Mouse (Mus musculus) lung, postnatal 10 days (tissue): ENCODE data around the gene Anp32b.

ENCODE experiments used
- DNase-seq: peaks from one replicate; pipeline ENCODE4 v3.0.0; 2021

Gene Anp32b

DNA sequence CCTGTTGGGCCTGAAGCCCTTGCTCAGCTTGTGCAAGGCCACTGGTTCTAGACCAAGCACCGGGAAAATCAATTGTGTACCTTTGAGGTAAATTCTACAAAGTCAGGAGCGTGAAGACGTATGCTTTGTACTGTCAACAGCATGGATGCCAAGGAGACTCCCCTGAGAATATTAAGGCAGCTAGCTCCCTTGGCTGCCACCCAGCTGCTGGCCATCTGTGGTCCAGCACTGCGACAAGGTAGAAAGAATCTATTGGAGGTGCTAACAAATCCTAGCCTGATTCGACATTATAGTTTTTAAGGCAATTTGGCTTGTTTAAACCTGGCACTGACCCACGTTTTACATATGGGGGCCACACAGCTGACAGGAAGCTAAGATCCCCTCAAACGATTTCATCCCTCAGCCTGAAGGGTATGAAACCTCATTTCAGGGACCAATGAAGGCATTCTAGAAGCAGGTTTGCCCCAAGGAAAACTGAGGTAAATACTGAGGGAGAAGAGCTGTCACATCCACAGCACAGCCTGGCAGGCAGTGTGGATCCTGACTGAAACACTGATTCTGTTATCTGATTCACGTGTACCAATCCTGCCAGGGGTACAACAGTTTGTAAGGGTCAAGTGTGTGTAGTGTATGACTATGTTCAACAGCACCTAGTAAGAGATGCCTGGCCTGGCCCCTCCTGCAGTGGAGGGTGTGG is 54.8 kb downstream of the Anp32b start:
- DNase-seq = no peak

DNA sequence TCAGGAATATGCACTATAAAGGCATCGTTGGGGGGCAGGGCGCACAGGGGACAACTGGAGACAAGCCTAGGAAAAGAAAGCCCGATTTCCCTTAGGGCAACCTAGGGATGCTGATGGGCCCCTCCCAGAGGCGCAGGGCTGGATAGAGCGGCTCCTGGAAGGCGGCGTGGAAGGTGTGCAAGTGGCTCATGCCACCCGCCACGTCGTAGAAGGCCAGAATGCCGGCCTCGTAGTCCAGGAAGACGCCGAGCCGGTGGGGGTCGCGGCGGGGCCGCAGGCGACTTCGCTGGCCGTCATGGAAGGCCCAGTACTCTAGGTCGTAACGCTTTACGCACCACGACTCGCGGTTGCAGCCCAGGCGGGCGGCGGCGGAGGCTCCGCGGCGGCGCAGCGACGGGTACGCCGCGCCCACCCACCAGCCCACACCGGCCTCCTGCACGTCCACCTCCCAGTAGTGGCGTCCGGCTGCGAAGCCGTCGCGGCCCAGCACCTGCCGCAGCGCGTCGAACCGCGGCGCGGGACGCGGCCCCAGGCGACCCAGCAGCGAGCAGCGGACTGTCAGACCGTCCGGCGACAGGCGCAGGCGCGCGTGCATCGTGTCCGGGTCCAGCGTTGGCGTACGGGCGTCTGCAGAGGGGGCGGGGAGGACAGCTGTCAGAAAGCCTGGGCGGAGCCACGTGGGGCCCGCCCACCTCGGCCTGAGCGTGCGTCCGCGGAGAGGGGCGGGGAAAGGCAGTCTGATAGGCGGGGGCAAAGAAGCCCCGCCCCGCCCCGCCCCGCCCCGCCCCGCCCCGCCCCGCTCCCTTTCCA is 56.3 kb downstream of the Anp32b start:
- peak; percentile 98 for DNase-seq

DNA sequence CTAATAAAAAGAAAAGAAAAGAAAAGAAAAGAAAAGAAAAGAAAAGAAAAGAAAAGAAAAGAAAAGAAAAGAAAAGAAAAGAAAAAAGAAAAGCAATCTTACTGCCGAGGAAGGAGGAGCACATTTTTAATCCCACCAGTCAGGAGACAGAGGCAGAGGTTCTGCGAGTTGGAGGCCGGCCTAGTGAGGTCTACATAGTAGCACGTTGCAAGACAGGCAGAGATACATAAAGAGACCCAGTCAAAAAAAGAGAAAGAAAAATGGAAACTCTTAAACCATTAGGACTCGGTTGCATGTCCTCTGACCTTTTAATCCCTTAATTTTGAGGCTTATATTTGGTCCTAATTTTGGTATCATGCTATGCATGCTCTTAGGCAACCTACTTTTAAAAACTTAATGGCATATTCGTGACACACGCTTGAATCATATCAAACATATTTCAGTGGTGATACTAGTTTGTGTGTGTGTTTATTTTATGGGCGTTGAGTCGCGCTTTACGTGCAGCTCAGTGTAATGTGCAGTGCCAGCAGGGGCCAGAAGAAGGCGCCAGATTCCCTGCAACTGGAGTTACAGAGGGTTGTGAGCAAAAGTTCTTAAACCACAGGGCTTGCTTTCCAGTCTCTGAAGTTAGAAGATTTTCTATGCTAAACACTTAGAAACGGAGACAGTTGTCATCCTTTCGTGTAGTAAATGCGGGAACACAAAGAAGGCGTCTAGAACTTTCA is 57.2 kb downstream of the Anp32b start:
- DNase-seq = peak; percentile 94

DNA sequence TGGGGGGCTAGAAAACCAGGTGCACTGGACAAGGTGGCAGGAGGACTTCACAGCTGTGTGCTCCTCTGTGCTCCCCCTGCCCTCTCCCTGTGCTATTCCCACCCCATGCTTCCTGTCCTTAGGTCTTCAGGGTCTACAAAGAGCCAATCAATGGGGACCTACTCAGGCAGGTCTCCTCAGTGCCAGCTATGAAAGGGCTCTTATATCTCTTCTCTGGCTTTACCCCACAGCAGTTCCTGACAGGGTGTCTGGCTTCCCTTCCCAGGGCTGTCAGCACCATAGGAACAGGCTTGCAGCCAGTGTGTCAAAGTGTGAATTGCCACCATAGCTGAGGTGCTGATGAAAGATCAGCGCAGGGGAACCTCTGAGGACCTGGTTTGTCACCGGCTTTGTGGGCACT is 69.8 kb downstream of the Anp32b start:
- no peak for DNase-seq

DNA sequence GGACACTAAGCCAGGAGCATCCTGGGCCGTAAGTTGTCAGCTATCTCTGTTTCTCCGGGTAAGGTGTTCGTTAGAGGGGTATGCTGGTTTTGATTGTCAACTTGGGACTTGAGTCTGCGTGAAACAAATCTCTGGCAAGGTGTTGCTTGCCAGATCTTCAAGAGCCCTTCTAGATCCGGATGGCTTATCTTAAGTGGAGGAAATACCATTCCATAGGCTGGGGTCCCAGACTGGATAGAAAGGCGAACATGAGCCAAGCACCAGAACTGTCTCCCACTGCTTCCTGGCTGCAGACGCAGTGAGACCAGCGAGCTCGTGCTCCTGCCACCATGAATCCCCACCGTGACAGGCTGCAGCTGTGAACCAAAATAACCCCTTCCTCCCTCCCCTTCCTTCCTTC is 70.8 kb downstream of the Anp32b start:
- DNase-seq = no peak
